Mouse (Mus musculus) ES-Bruce4 (cell line): Measurements from ENCODE around the gene Pknox2.

Source experiments
- CTCF ChIP-seq: IDR thresholded peaks from one replicate; pipeline ENCODE4 v1.8.1; 2011; ENCODE audit warnings: low read depth, low read length
- EP300 ChIP-seq: IDR thresholded peaks from 2 replicates; pipeline ENCODE4 v1.6.1; 2011; ENCODE audit warnings: low read depth, low read length; ENCODE audit not compliant: insufficient read depth
- POLR2A ChIP-seq: IDR thresholded peaks from one replicate; pipeline ENCODE4 v1.8.1; 2011; ENCODE audit warnings: low read length; ENCODE audit not compliant: insufficient read depth

DNA sequence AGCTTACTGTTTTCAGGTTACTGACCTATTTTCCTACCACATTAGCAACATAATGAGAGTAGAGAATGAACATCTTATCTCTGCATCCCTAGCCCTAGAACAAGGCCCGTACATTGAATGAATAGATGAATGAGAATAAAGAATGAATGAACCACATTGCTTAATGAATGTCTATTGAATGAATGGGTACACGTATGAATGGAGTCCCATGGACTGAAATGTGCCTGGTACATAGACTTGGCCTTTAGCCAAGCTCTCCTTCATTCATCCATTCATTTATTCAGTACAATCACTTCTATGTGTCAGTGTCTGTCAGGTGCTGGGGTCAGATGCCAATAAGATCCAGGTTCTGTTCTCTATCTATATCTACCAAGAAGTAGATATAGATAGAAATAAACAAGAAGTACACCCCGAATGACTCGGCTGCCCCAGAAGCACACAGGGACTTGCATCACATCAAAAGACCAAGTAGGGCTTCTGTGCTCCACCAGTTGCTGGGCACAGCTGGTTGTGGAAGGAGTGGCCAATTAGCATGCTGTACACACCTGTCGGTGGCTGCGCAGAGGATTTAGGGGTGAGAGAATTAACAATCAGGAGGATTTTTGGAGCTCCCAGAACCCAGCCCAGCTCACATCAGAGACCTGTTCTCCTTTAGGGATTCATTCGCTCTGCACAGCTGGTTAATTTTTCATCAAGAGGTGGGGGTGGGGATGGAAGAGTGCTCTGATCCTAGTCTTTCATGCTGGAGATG is 119.2 kb downstream of the Pknox2 start:
- no peak for TF ChIP-seq POLR2A
- TF ChIP-seq CTCF = no peak
- TF ChIP-seq EP300 = no peak
